Mouse (Mus musculus) testis, adult 2 months (tissue): Measurements from ENCODE around the gene S1pr1.
A peak's percentile ranks its signal among the peaks of the same experiment; 100 is the strongest.

Experiments used
- CTCF ChIP-seq: fragments of 200-500 bp; IDR thresholded peaks from 2 replicates; pipeline ENCODE4 v1.5.1; 2012; ENCODE audit warnings: low read depth, mild to moderate bottlenecking, inconsistent platforms, low read length, moderate library complexity; ENCODE audit not compliant: control insufficient read depth, insufficient read depth, insufficient replicate concordance
- POLR2A ChIP-seq: fragments of 200-500 bp; IDR thresholded peaks from 2 replicates; pipeline ENCODE4 v1.6.1; 2012; ENCODE audit warnings: low read depth, mild to moderate bottlenecking, inconsistent platforms, low read length, moderate library complexity; ENCODE audit not compliant: control insufficient read depth

DNA sequence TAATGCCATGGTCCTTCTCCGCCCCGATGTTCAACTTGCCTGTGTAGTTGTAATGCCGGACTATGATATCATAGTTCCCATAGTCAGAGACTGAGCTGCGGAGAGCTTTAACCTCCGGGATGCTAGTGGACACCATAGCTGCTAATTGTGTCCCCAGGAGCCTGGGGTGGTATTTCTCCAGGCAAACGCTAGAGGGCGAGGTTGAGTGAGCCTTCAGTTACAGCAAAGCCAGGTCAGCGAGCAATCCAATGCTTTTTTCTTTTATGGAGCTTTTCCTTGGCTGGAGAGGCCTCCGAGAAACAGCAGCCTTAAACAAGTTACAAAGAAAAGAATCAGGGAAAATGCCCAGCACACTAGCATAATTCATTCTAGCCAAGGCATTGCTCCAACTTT, 2.1 kb downstream of the S1pr1 start:
- TF ChIP-seq CTCF (peak; percentile 77), POLR2A (no peak)
